Mouse (Mus musculus): ENCODE measurements at regions not wholly inside any gene's neighbourhood (a gene's known extent, or its start where the extent isn't known, plus 50 kb on each side); places are given as distances from the start of the nearest gene placed in this dataset.

GRCm38 (mm10) chr1:155041592-155041991, 57.8 kb downstream of the Ier5 start:
- DNase-seq (ENCODE audit: low spot score): no peak

- DNase-seq (ENCODE audit: low spot score): no peak
These were observed 58.5 kb downstream of the Ier5 start for GRCm38 (mm10) chr1:155040939-155041371.

- no peak for DNase-seq (ENCODE audit: low spot score)
These were observed 59.2 kb downstream of the Ier5 start for GRCm38 (mm10) chr1:155040086-155040726.

- DNase-seq (ENCODE audit: low spot score): no peak
These were observed 60.5 kb downstream of the Ier5 start for GRCm38 (mm10) chr1:155038631-155039625.

GRCm38 (mm10) chr1:155037479-155037878, 62.0 kb downstream of the Ier5 start:
- DNase-seq (ENCODE audit: low spot score): no peak

- no peak for DNase-seq (ENCODE audit: low spot score)
These were observed 68.5 kb downstream of the Ier5 start for GRCm38 (mm10) chr1:155030908-155031307.

GRCm38 (mm10) chr1:155029195-155029879, 70.1 kb downstream of the Ier5 start:
- no peak for DNase-seq (ENCODE audit: low spot score)

GRCm38 (mm10) chr1:155028735-155029134, 70.7 kb downstream of the Ier5 start:
- no peak for DNase-seq (ENCODE audit: low spot score)

- no peak for DNase-seq (ENCODE audit: low spot score)
These were observed 71.3 kb downstream of the Ier5 start for GRCm38 (mm10) chr1:155028147-155028546.

- DNase-seq (ENCODE audit: low spot score): no peak
These were observed 71.9 kb downstream of the Ier5 start for GRCm38 (mm10) chr1:155027583-155027982.

- DNase-seq (ENCODE audit: low spot score): peak; percentile 85
These were observed 73.5 kb downstream of the Ier5 start for GRCm38 (mm10) chr1:155025862-155026478.

GRCm38 (mm10) chr1:155023324-155023723, 76.1 kb downstream of the Ier5 start:
- DNase-seq (ENCODE audit: low spot score): no peak

GRCm38 (mm10) chr1:155015669-155016068, 83.8 kb downstream of the Ier5 start:
- DNase-seq (ENCODE audit: low spot score): no peak

- no peak for DNase-seq (ENCODE audit: low spot score)
These were observed 84.5 kb downstream of the Ier5 start for GRCm38 (mm10) chr1:155014944-155015343.

- DNase-seq (ENCODE audit: low spot score): no peak
These were observed 85.7 kb downstream of the Ier5 start for GRCm38 (mm10) chr1:155013784-155014183.

GRCm38 (mm10) chr1:155013361-155013760, 86.1 kb downstream of the Ier5 start:
- no peak for DNase-seq (ENCODE audit: low spot score)

- DNase-seq (ENCODE audit: low spot score): peak; percentile 81
These were observed 92.6 kb downstream of the Ier5 start for GRCm38 (mm10) chr1:155006539-155007486.

- DNase-seq (ENCODE audit: low spot score): no peak
These were observed 93.3 kb downstream of the Ier5 start for GRCm38 (mm10) chr1:155006099-155006498.

GRCm38 (mm10) chr1:155000301-155000700, 99.1 kb downstream of the Ier5 start:
- DNase-seq (ENCODE audit: low spot score): no peak

- DNase-seq (ENCODE audit: low spot score): no peak
These were observed 99.8 kb downstream of the Ier5 start for GRCm38 (mm10) chr1:154999501-155000131.

Measured in adipocyte (in vitro differentiated cells).